Mouse (Mus musculus): Measurements from ENCODE around the gene Pck2.

The Pck2 gene

DNA sequence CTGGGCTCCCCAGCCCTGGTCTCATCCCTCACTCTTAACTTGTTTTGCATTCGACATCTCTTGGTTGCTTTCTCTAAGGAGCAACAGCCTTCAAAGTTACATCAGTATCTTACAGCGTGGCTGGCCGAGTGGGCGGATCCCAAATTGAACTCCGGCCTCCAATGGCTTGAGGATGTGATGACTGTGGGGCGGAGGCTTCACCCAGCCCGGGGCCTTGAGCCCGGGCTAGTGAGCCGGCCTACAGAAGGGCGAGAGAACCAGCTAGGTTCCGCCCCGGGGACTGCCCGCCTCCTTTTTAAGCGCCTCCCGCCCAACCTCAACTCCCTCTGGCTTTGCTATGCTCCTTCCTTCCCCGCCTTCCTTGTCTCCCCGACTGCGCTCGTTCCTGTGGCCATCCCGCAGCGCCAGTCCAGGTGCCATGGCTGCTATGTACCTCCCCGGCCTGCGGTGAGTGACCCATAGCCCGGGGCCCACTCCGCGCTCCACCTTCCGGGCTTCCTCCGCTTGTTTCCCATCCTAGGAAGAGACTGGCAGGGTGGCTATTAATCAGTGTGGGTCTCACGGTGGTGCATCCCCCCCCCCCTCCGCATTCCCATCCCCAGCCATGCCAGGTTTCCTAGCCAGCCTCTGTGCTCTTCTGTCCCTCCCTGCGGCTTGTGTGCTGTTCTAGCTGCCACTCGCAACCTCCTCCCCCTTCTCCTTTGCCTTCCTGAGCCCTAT is at the start of gene Pck2:
TSS of gene Pck2 (plus strand) at position 200 of the 720 bp plus-strand sequence.
- DNase-seq (ENCODE audit: low read depth, low spot score), result no peak

DNA sequence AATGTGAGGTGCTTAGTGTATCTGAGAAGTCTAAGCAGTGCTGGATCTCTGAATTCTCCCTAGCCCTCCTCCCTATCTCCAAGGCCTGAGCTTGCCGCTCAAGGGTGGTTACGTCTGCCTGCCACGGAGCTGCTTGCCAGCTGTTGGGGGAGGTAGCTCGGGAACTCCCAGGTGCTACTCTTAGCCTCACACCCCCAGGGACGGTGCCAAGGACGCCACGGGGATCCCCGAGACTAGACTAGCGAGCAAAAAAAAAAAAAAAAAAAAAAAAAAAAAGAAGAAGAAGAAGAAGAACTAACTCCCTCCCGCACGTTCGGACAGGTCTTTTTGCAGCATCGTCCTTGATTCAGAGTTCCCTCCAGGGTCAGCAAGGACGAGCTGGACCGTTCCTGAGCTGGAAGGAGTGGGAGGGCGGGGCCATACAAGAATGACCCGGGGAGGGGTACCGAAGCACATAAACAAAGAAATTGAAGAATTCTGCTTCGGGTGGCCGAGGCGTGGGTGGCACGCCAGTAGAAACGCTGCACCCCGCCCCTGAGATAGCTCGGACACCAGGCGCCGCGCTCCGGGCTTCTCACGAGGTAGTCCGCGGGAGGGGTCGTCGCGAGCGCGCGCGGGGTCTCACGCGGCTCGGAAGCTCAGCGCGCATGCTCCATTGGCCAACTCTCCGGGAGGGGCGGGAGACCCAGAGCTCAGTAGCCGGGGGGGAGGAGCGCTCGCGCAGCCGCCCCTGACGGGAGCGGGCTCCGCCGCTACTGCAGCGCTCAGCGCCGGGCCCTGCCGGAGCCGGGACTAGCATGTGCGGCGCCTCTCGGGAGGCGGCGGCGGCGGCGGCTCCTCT is 49.5 kb upstream of the Pck2 start, which contains the start of gene Carmil3:
TSS of gene Carmil3 (plus strand) at position 291 of the 841 bp plus-strand sequence.
- peak; percentile 89 for DNase-seq (ENCODE audit: low read depth, low spot score)

GRCm38 (mm10) chr14:55491291-55491833 is 48.7 kb upstream of the Pck2 start:
- no peak for DNase-seq (ENCODE audit: low read depth, low spot score)

- DNase-seq (ENCODE audit: low read depth, low spot score), result no peak
Observed at GRCm38 (mm10) chr14:55492103-55492502, 48.0 kb upstream of the Pck2 start.

DNA sequence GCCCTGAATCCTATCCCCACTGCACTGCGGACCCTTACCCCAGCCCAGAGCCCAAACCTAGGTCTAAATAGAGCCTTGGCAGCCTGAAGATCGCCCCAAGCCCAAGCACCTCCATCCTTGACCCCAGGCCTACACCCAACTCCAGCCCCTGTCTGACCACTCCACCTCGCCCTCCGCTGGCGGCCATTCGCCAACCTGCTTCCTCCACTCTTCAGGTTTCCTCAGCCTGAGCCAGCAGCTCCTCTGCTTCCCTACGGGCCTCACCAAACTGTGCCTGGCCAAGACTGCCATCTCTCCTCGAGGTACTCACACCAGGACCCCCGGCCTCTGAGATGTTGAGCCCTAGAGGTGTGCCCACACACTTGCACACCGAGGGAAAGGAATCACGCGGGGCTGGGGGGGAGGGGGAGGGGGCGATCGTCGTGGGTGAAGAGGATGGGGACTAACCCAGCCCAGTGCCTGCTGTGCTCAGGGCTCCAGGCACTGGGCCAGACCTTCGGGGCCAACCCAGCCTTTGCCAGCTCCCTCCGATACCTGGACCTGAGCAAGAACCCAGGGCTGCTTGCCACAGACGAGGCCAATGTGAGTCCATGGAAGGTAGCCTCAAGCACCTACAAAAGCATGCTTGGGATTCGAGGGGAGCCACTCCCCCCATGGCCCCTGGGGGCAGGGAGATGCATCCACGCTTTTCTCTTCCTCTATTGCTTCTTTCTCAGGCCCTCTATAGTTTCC is 44.4 kb upstream of the Pck2 start:
- DNase-seq (ENCODE audit: low read depth, low spot score), result no peak

DNA sequence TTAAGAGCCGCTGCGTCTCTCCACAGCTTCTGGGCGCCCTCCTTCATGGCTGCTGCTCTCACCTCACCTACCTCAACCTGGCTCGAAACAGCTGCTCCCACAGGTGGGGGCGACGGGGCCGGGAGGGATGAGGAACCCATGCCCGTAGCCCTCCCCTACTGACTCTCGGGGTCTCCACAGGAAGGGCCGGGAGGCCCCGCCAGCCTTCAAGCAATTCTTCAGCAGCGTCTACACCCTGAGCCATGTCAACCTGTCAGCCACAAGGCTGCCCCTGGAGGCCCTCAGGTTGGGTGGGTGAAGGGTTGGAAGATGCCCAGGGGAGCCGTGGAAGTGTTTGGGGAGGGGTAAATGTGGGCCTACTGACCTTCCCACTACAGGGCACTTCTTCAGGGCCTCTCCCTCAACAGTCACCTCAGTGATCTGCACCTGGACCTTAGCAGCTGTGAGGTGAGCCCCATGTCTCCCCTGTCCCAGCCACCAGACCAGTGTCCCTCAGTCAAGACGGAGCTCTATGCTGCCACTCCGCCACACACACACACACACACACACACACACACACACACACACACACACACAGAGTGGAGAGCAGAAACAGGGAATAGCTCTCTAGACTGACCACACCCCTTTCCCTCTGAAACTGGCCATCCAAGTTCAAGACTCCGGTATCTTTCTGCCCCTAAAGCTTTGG is 43.2 kb upstream of the Pck2 start:
- DNase-seq (ENCODE audit: low read depth, low spot score), result no peak

DNA sequence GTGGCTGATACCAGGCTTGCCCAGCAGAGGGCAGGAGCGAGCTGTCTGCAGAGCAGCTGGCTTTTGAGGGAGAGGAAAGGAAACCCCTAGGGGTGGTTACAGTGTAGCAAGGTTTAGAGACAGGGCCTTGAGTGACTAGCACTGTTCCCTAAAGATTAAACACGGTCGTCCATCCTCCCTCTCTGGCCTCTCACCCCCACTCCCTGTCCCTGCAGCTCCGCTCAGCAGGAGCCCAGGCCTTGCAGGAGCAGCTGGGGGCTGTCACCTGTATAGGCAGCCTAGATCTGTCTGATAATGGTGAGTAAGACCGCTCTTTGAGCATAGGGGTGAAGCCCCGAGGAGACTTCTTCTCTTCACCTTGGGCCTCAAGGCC is 42.6 kb upstream of the Pck2 start:
- no peak for DNase-seq (ENCODE audit: low read depth, low spot score)

DNA sequence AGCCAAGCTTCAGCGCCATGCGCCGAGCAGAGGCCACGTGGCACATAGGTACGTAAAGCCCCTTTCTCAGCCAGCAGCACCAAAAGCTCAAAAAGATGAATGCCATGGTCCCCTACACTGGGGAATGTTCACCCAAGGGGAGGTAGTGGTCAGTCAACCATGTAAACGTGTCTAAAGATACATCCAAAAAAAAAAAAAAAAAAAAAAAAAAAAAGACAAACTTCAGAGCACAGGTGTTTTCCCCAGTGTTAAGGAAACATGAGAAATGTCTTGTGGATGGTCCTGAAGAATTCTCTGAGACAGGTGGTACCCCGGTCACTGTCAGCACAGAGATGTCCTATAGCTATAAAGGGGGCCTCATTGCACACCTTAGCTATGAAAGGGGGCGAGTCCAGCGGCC is 34.5 kb upstream of the Pck2 start:
- no peak for DNase-seq (ENCODE audit: low read depth, low spot score)

- DNase-seq (ENCODE audit: low read depth, low spot score), result no peak
Observed at GRCm38 (mm10) chr14:55507801-55508200, 32.3 kb upstream of the Pck2 start.

DNA sequence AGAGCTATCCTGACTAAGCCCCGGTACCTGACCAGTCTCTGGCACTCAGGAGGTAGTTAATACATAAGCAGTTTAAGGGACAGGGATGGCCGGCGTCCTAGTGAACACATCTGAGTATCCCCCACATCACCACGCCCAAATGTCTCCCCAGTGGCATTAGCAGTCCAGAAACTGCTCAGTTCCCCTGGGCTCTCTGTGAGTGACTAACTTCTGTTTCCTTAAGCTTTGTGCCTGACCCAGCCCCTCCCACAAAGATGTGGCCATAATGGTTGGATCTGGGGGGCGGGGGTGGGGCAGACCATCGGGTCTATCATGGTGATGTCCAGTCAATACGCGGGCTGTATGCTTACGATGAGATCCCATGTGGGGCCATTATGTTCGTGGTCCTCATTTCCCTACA is 30.5 kb upstream of the Pck2 start:
- DNase-seq (ENCODE audit: low read depth, low spot score), result no peak

GRCm38 (mm10) chr14:55510125-55510731 is 29.8 kb upstream of the Pck2 start, which contains the start of gene Cpne6:
Gene Cpne6 (plus strand): TSS chr14:55510445.
- no peak for DNase-seq (ENCODE audit: low read depth, low spot score)

GRCm38 (mm10) chr14:55511037-55511436 is 29.0 kb upstream of the Pck2 start:
- no peak for DNase-seq (ENCODE audit: low read depth, low spot score)

DNA sequence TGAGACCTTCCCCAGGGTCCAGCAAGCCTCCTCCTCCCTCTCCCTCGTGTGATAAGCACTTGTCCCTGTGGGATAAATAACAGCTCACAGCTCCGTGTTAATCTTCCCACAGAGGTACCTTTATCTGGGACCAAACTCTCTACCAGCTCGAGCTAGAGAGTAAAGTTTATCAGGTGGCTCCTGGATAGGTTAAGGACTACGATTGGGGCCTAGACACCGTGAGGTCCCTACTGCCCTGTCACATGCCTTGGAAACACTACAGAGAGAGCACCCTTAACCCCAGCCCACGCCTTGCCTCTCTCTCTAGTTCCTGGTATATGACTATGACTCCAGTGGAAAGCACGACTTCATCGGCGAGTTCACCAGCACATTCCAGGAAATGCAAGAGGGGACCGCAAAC is 26.1 kb upstream of the Pck2 start:
- no peak for DNase-seq (ENCODE audit: low read depth, low spot score)

- DNase-seq (ENCODE audit: low read depth, low spot score), result no peak
Observed at GRCm38 (mm10) chr14:55515846-55516245, 24.2 kb upstream of the Pck2 start.

DNA sequence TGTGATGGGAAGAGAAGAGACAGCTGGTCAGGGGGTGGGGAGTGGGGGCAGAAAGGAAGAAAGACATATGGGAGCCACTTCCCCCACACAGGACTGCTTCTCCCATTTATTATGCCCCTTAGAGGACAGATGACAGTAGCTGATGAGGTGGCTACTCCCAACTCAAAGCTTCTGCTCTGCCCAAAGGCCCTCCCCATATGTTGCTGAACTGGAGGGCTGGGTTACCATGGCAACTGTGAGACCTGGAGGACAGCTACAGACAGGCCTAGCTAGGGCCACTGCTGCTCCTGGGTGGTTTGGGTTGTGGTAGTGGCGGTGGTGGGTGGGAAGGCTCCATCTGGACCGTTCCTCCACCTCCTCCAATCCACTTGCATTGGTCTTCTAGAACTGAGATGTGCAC is 21.2 kb upstream of the Pck2 start:
- no peak for DNase-seq (ENCODE audit: low read depth, low spot score)

DNA sequence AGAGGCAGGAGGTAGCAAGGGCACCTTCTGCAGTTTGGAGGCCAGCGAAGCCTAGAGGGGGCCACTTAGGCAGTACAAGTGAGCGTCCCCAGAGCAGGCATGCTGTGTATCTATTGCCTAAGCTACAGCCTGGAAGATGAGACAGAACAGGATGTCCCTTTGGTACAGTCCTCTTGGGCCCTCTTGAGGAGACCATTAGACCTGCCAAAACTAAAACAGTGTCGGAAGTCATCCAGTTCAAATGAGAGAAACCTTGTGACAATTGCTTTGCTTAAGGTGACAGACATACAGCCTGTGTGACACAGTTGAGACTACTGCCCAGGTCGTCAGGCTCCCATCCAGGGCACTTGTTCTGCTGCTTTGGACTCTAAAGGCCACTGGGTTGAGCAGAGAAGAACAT is 20.5 kb upstream of the Pck2 start:
- no peak for DNase-seq (ENCODE audit: low read depth, low spot score)

GRCm38 (mm10) chr14:55520451-55521361 is 19.4 kb upstream of the Pck2 start:
- DNase-seq (ENCODE audit: low read depth, low spot score), result no peak

DNA sequence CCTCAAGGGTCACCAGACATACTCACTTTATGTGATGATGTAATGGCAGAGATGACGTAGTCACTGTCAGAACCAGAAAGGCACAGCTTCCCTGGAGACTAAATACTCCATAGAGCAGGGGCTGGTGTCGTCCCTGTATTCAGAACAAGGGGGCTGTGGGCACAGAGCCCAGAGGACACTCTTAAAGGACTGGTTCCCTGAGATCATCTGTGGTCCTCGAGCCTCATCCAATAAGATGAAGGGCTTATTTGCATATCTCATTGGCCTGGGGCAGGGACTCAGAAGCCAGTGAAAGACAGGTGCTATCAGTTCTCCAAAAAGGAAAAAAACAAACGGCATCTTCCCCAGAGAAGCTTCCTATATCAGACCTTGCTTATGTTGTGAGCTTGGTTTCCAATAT is 16.0 kb upstream of the Pck2 start:
- no peak for DNase-seq (ENCODE audit: low read depth, low spot score)

DNA sequence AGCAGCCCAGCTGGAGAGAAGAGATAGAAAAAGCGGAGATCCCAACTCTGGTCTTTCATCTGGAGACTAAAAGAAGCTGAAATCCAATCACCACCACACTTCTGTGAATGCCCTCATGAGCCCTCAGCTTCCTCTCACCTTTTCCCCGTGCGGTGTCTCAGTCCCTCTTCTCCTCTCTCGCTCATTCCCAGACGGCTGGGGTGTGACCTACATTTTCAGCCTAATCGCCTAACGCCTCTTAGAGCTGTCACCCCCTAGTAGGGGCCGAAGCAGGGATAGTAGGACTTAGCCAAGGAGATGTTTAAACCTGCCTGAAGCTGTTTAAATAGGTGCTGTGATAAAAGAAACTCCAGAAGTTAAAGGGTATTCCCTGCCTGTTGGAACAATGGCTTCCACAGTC is 15.3 kb upstream of the Pck2 start, which contains the start of gene Nrl:
TSS of gene Nrl (minus strand) at position 197 of the 400 bp plus-strand sequence.
- no peak for DNase-seq (ENCODE audit: low read depth, low spot score)

DNA sequence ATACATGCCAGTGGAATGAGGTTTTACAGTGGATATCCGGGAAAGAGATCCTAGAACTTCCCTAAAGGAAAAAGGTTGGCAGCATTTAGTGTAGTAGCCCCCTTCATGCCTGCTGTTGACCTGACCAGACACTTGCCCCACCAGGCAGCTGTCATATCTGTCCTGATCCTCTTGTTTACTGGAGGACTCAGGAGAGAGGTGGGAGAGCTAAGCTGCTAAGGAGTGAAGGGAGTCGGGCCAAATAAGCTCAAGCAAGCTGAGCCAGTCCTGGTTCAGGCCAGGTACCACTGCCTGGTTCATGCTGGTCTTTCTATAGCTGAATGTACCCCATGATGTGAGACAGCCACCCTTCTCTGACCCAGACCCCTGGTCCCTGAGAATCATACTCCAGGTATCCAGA is 13.4 kb upstream of the Pck2 start:
- DNase-seq (ENCODE audit: low read depth, low spot score), result no peak

All from brain, embryonic 18.5 days (tissue).